22 mouse cellular contexts compared by ENCODE assay signal in the genomic region with DNA sequence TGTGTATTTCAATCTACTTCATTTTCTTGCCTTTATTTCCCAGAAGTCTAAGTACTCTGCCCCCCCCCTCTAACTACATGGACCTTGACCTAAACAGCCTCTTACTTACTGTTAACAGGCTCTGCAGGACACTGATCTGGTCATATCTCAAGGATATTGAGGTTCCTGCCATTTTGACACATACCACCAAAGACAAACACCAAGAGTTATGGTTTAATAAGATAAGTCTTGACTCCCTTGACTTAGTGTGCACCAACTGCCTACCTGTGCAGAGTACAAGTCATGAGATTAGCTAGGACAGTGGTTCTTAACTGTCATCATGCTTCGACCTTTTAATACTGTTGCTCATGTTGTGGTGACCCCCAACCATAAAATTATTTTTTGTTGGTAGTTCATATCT.
"Had no signal": no experiment of that assay in that cellular context is flagged by ENCODE, and none has a peak within 500 bp of the region (broad histone marks: within the 10 kb centered on the region; RNA-seq: fewer than 3 reads in every experiment).

No protein-coding gene starts in this region.

- H3K4me2 ChIP-seq: limb, embryonic 13.5 days; lung, embryonic 15.5 days; midbrain, embryonic 12.5 days; midbrain, embryonic 15.5 days; neural tube, embryonic 12.5 days; neural tube, embryonic 15.5 days; stomach, embryonic 15.5 days had no signal

- H3K4me3 ChIP-seq: layer of hippocampus, adult 2 months; limb, embryonic 10.5 days; limb, embryonic 13.5 days; lung, embryonic 15.5 days; midbrain, embryonic 12.5 days; midbrain, embryonic 15.5 days; neural tube, embryonic 12.5 days; neural tube, embryonic 15.5 days; stomach, embryonic 15.5 days had no signal

- H3K27ac ChIP-seq: kidney, postnatal 0 days; limb, embryonic 10.5 days; limb, embryonic 13.5 days; lung, embryonic 15.5 days; midbrain, embryonic 12.5 days; midbrain, embryonic 15.5 days; neural tube, embryonic 12.5 days; neural tube, embryonic 15.5 days; stomach, embryonic 15.5 days had no signal

- ATAC-seq: intestine, embryonic 16.5 days; midbrain, embryonic 15.5 days had no signal

- DNase-seq: kidney, adult 18-20 months; kidney, postnatal 25 days; layer of hippocampus, adult 9-11 months; lung, adult 18-20 months; lung, postnatal 10 days; lung, postnatal 36 days; right cerebral cortex, adult 18-20 months; right cerebral cortex, postnatal 25 days; spleen, adult 18-20 months; thymus, adult 18-20 months; thymus, postnatal 36 days had no signal

- H3K27me3 ChIP-seq: limb, embryonic 13.5 days; lung, embryonic 15.5 days; midbrain, embryonic 12.5 days; midbrain, embryonic 15.5 days; neural tube, embryonic 12.5 days; neural tube, embryonic 15.5 days; stomach, embryonic 15.5 days had no signal

- H3K9ac ChIP-seq: limb, embryonic 13.5 days; lung, embryonic 15.5 days; midbrain, embryonic 12.5 days; midbrain, embryonic 15.5 days; neural tube, embryonic 12.5 days; neural tube, embryonic 15.5 days; stomach, embryonic 15.5 days had no signal

- H3K36me3 ChIP-seq: limb, embryonic 10.5 days; limb, embryonic 13.5 days; lung, embryonic 15.5 days; midbrain, embryonic 12.5 days; midbrain, embryonic 15.5 days; neural tube, embryonic 12.5 days; neural tube, embryonic 15.5 days; stomach, embryonic 15.5 days had no signal

- H3K9me3 ChIP-seq: limb, embryonic 10.5 days; limb, embryonic 13.5 days; lung, embryonic 15.5 days; midbrain, embryonic 12.5 days; midbrain, embryonic 15.5 days; neural tube, embryonic 12.5 days; neural tube, embryonic 15.5 days; stomach, embryonic 15.5 days had no signal
